Mouse (Mus musculus): ENCODE measurements around the gene Mfsd2a.

Mfsd2a gene

DNA sequence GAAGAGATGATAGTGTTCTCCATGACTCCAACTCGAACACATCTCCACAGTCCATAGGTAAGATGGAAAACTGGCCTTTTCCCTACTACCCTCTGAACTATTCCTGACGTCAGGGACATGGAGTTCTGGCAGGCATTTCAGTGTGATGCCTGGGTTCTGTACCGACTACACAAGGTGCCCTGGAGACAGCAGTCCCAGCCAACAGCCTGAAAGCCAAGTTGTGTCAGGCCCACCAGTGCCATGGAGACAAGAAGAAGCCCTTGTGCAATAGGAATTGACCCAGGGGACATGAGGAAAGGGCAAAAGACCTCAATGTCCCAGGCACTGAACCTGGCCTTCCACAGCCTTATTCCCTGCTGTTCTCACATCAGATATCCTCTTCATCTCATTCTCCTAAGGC lies 18.8 kb upstream of the Mfsd2a start:
- no peak for DNase-seq (ENCODE audit: low read depth in 1 of 2, low spot score in 2 of 2)

DNA sequence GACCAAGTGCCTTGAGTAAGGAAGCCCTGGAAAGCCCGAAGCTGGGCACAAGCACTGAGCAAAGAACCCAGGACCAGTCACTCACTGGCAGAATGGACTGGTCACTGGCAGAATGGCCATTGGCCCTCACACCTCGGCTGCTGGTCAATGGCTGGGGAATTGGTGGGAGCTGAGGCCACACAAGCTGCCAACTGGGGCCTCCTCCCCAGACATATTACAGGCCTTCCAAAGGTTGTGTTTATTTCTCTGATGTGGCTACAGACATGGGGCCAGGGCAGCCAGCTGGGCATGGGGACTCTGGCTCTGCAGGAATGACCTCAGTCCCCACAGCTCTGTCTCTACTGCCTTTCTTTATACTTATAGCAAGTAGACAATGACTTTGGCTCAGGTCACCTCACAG lies 17.9 kb upstream of the Mfsd2a start:
- DNase-seq (ENCODE audit: low read depth in 1 of 2, low spot score in 2 of 2) = no peak

DNA sequence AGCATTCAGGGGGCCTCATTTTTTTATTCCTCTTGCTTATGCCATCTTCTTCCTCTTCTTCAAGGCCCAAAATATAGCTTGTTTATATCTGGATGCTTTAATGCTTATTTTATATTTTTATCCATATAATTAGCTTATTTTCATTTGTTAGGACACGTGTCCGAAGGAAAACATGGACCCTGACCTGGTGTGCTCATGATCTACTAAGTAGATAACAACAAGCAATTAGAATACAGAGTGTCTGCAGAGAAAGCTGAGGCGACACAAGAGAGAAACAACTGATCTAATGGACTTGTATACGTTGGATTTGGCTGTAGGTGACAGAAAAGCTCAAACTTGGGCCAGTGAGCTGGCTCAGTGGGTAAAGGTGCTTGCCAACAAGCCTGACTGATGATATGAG lies 15.9 kb upstream of the Mfsd2a start:
- DNase-seq (ENCODE audit: low read depth in 1 of 2, low spot score in 2 of 2) = no peak

- DNase-seq (ENCODE audit: low read depth in 1 of 2, low spot score in 2 of 2) = no peak
Observed at GRCm38 (mm10) chr4:122974976-122975520, 14.1 kb upstream of the Mfsd2a start.

GRCm38 (mm10) chr4:122972056-122972455 lies 11.1 kb upstream of the Mfsd2a start:
- DNase-seq (ENCODE audit: low read depth in 1 of 2, low spot score in 2 of 2) = no peak

DNA sequence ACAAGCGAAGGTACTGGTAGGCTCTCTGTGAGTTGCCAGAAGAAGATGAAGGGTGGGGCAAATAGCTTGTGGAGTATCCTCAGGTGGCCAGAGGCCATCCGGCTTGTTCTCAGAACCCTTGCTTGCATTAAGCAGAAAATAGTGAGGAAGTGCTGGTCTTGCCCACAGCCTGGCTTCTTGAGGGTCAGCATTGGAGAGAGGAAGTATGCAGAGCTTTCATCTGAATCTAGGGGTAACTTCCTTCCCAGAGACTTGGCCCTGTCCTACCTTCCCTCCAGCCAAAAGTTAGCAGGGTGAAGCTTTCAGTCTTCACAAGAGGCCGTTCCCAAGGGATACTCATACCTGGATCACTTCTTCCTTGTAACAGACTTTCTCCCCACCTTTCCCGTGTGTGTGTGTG lies 10.7 kb upstream of the Mfsd2a start:
- no peak for DNase-seq (ENCODE audit: low read depth in 1 of 2, low spot score in 2 of 2)

DNA sequence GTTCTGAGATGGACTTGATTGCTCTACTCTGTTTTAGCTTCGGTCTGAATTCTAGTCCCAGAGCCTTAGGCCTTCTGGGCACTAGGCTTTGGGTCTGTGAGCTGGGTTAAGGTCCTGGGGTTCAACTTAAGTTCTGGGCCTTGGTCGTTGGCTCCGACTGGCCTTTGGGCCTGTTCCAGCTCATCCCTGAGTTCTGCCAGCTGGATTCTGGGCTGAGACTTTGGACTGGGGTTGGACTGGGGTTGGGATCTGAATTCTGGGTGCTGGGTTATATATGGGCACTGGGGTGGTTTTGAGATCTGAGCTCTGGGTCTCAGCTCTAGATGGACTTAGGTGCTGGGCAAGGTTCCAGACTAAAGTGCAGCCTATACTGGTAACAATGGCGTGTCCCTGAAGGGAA lies 10.2 kb upstream of the Mfsd2a start:
- DNase-seq (ENCODE audit: low read depth in 1 of 2, low spot score in 2 of 2) = no peak

GRCm38 (mm10) chr4:122968106-122968505 lies 7.1 kb upstream of the Mfsd2a start:
- DNase-seq (ENCODE audit: low read depth in 1 of 2, low spot score in 2 of 2) = no peak

GRCm38 (mm10) chr4:122962751-122963150 lies 1.8 kb upstream of the Mfsd2a start:
- no peak for DNase-seq (ENCODE audit: low read depth in 1 of 2, low spot score in 2 of 2)

DNA sequence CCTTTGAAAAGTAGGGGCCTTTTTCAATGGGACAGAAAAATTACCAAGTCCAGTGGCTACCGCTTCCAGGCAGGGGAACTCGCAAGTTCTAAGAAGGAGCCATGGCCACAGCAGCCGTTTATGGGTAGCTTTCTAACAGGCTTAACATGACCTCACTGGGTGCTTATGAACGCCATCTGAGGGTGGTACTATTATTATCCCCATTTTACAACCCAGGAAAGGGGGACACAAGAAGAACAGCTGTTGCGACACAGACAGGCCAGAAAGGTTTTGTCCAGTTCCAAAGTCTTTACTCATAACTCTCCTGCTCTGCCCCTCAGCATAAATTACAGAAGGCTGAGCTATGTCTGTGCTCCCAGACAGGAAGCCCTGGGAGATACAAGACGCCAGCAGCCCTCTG lies 601 bp upstream of the Mfsd2a start:
- DNase-seq (ENCODE audit: low read depth in 1 of 2, low spot score in 2 of 2) = no peak

DNA sequence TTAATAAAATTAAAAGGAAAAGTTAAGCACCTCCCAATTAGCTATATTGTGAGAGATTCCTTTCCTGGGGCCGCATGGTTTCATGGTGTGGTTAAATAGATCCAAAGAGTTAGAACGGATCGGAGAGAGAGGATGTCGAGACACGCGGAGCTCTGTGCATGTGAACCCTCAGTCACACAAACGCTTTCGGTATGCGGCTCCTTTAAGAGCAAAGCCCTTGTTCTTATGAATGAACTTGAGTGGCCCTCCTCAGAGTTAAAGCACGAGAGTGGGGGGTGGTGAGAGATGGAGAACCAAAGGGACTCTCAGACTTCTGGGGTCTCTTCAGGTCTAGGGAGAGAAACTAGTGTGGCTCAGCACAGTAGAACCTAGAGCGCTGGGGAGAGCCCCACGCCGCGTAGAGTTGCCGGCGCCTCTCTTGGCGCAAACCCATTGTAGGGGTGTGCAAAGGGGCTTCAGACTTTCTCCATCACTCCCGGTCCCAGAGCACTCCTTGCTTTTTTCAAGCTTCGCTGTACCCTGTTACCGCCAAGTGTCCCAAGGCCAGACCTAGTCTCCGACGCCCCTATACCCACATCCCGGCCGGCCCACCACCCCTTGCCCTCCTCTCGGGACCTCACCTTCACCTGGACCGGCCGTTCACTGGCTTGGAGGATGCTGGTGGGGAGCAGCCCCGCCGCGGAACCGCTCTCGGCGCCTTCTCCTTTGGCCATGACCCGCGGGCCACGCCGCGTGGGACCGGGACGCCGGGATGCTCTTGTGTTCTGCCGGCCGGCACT lies 478 bp downstream of the Mfsd2a start:
- no peak for DNase-seq (ENCODE audit: low read depth in 1 of 2, low spot score in 2 of 2)

- DNase-seq (ENCODE audit: low read depth in 1 of 2, low spot score in 2 of 2) = no peak
Observed at GRCm38 (mm10) chr4:122959816-122960215, 1.2 kb downstream of the Mfsd2a start.

DNA sequence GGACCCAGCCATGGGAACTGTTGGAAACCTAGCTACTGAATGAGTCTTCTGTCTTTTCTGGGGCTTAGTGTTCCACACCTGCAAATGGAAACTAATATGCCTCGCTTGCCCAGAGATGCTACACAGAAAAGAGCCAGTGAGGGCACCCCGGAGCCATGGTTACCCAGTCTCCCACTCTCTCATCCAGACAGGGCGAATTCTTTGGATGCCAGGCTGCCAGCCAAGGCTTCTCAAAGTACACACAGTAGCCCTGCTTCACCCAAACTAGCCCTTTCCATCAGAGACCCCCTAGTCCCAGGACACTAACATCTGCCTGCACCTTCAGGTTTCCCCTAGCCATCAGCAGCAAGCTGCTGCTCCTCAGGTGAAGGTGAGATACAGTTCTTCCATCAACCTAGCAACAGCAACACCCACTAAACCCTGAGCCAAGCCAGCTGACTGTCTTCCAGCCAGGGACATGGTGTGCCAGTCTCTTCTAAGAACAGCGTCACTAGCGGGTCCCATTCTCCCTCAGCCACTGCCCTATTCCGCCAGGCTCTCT lies 2.4 kb downstream of the Mfsd2a start:
- no peak for DNase-seq (ENCODE audit: low read depth in 1 of 2, low spot score in 2 of 2)

DNA sequence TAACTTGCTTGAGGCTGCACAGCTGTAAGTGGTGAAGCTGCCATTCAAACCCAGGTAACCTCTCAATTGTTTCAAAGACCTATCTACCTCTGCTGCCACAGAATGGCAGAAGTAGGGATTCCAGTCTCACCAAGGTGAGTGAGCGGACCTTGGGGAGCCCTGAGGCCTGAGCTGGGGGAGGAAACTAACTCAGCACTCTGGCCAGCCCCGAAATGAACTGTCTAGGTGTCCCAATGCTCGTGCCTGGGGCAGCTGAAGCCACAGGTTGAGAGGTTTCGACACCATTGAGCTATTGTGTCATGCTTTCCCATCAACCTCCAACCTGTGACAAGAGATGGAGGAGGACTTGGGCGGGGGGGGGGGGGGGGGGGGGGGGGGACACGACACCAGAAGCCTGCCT lies 4.7 kb downstream of the Mfsd2a start:
- DNase-seq (ENCODE audit: low read depth in 1 of 2, low spot score in 2 of 2) = no peak

DNA sequence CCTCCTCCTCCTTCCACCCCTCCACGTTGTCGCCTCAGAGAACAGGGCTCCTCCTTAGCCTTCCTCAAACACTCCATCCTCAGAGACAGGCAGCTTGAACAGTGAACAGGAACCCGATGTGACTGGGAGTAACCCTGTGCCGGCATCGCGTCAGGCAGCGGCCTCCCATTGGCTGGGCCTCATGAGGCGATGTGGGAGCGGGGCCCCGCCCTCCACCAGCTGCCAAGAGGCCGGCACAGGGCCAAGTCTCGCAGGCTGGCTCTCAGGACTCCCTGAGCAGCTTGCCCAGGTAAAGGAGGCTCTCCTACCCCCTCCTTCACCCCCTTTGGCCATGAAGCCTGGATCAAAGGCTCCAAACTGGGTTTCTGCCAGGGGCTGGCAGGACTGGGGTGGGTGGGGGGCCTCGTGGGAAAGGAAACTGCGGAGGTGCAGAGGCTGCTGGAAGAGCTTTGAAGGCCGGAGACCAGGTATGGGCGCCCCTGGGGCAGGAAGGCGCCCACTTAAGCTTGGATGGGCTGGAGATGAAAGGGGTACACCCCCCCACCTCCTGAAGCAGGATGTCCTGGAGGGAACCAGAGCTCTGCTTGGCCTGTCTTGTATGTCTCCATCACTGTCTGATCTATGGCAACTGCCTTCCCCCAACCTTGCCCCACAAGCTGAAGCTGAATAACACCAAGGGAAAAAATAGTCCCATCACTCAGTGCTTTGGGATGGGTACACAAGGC lies 5.4 kb downstream of the Mfsd2a start:
- peak; percentile 27 to 66 for DNase-seq (ENCODE audit: low read depth in 1 of 2, low spot score in 2 of 2)

DNA sequence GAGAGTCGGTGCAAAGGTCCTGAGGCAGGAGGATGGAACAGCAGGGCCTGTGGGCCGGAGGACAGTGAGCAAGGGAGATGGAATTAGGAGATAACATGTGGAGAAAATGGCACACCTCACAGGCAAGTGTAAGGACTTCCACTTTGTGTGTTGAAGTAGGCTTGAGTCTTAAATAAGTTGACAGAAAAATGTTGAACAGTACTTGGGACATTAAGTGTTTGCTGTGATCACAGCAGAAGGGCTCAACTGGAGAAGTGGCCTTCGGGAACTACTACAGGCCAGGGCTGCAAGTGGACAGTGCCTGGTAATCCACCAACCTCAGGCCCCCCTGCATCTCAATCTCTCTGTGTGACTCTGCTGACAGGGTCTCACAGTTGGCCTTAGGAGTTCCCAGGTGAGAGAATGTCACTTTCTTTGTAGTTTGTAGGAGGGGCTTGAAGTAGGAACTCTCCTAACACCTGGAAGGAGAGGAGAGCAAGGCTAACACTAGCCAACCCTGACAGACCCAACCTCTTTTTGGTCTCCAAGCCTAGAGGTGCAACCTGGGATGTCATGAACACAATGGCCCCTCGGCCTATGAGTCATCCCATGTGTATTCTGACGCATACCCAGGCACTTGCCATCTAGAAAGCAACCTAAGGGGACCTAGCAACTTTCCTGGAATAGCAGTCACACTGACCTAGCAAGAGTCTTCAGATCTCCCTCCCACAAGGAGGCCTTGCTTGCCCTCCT lies 6.1 kb downstream of the Mfsd2a start:
- no peak for DNase-seq (ENCODE audit: low read depth in 1 of 2, low spot score in 2 of 2)

GRCm38 (mm10) chr4:122949096-122949495 lies 11.9 kb downstream of the Mfsd2a start:
- no peak for DNase-seq (ENCODE audit: low read depth in 1 of 2, low spot score in 2 of 2)

DNA sequence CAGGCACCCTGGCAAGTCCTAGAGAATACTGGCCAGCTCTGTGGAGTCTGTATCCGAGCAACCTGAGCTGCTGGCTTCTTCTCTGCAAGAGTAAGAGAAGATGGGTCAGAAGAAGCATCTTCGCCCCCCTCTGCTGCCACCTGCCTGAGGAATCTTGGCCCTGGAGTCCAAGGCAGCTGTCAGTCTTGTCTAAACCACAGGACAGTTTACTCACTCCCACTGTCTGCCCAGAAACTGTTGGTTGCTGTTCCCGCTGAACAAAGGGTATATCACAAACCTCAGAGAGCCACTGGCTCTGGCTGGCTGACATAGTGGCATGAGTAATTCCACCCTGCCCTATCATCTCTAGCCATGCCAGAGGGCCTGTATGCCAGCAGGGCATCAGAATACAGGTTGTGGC lies 13.8 kb downstream of the Mfsd2a start:
- no peak for DNase-seq (ENCODE audit: low read depth in 1 of 2, low spot score in 2 of 2)

GRCm38 (mm10) chr4:122944408-122944807 lies 16.6 kb downstream of the Mfsd2a start:
- DNase-seq (ENCODE audit: low read depth in 1 of 2, low spot score in 2 of 2) = no peak

- no peak for DNase-seq (ENCODE audit: low read depth in 1 of 2, low spot score in 2 of 2)
Observed at GRCm38 (mm10) chr4:122939048-122939796, 21.8 kb downstream of the Mfsd2a start.

DNA sequence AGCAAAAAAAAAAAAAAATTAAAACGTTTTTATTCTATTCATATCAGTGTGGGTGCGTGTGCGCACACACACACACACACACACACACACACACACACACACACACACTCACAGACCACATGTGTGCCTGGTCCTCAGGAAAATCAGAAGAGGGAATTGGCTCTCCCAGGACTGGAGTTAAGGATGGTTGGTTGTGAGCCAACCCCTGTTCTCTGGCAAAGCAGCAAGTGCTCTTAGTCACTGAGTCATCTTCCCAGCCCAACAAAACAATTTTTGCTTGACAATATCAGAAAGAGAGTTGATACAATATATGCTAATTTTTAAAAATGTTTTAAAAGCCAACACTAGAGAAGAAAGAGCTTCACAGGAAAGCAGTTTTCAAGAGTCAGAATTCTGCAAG lies 23.5 kb downstream of the Mfsd2a start:
- no peak for DNase-seq (ENCODE audit: low read depth in 1 of 2, low spot score in 2 of 2)

All from monocyte, adult 2 months (primary cell).